Mouse (Mus musculus): Measurements from ENCODE around the gene Xrcc5.

DNA sequence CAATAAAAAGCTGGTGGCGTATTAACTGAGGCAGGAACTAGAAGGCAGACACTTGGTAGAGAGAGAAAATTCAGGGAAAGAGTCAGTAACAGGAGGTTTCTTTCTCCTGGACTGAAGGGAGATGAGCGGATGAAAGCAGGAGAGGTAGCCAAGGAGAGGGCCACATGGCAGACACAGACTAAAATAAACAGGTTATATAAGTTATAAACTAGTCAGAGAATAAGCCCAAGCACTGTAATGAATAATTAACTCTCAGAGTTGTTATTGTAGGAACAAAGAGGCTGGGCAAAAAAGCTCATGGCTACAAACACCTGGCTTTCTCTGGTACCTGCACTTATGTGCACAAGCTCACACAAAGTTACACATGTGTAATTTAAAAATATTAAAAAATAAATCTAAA, 47.6 kb downstream of the Xrcc5 start:
- TF ChIP-seq POLR2A (IDR thresholded peaks at IDR 0.05; ENCODE audit: extremely low read depth, insufficient read depth, low read length) (no peak), CTCF (IDR thresholded peaks at IDR 0.05; ENCODE audit: low read depth, low read length) (no peak)

Data from liver, adult 2 months (tissue).